Mouse (Mus musculus) intestine, embryonic 16.5 days (tissue): ENCODE data around the gene Slc25a51. TPM values are rescaled to one million over a fixed set of nuclear protein-coding genes. Genes with fewer than 3 reads are reported as not detected.
"Not testable (repeated sequence)": the region's sequence is repeated elsewhere in the genome, so short reads cannot be mapped to it uniquely, and the experiment has no call there.

Experiments used
- ATAC-seq: fragments of 200-750 bp; cut with Nextera tagmentation; 2 replicates; pipeline ENCODE4 v1.8.0; 2017; ENCODE audit warnings: moderate TSS enrichment, moderate library complexity
- H3K27ac ChIP-seq: fragments of 300-500 bp; sonication (generic); 2 replicates; pipeline ENCODE4 v1.5.1; 2014; ENCODE audit warnings: mild to moderate bottlenecking, low read length
- H3K27me3 ChIP-seq: fragments of 300-500 bp; sonication (generic); replicated peaks from 2 replicates; pipeline ENCODE4 v1.6.1; 2014; ENCODE audit warnings: low read length, control low read depth, mixed read lengths; ENCODE audit not compliant: control insufficient read depth, insufficient read depth
- H3K36me3 ChIP-seq: fragments of 300-500 bp; sonication (generic); 2 replicates; pipeline ENCODE4 v1.6.1; 2014; ENCODE audit warnings: low read length, control low read depth; ENCODE audit not compliant: control insufficient read depth, insufficient read depth
- H3K4me1 ChIP-seq: fragments of 300-500 bp; sonication (generic); 2 replicates; pipeline ENCODE4 v1.6.1; 2014; ENCODE audit warnings: low read length, control low read depth, mixed read lengths; ENCODE audit not compliant: control insufficient read depth, insufficient read depth
- H3K4me2 ChIP-seq: fragments of 300-500 bp; sonication (generic); 2 replicates; pipeline ENCODE4 v1.6.1; 2014; ENCODE audit warnings: low read depth, low read length, control low read depth
- H3K4me3 ChIP-seq: fragments of 300-500 bp; sonication (generic); 2 replicates; pipeline ENCODE4 v1.5.1; 2014; ENCODE audit warnings: mild to moderate bottlenecking, low read length
- H3K9ac ChIP-seq: fragments of 300-500 bp; sonication (generic); 2 replicates; pipeline ENCODE4 v1.6.1; 2014; ENCODE audit warnings: low read depth, low read length
- H3K9me3 ChIP-seq: fragments of 300-500 bp; sonication (generic); 2 replicates; pipeline ENCODE4 v1.6.1; 2016; ENCODE audit warnings: low read length, control low read depth; ENCODE audit not compliant: control insufficient read depth
- WGBS: fragments of 180-500 bp; shearing (Covaris S2); extraction: QIAGEN DNeasy Blood & Tissue Kit; methylation state at CpG from one replicate; pipeline ENCODE4 v1.1.7; 2014; 5-methylcytosine and 5-hydroxymethylcytosine counted together
- polyA plus RNA-seq: library from polyadenylated mRNA; unstranded; fragments of >200 nt; fragmentation: Nextera tagmentation; extraction: Ambion mirVana; gene quantifications from 2 replicates; pipeline ENCODE4 v1.2.1, GENCODE M21; 2015

The Slc25a51 gene
- polyA plus RNA-seq, 1 experiment from 2014 or later, result 55.5 TPM

DNA sequence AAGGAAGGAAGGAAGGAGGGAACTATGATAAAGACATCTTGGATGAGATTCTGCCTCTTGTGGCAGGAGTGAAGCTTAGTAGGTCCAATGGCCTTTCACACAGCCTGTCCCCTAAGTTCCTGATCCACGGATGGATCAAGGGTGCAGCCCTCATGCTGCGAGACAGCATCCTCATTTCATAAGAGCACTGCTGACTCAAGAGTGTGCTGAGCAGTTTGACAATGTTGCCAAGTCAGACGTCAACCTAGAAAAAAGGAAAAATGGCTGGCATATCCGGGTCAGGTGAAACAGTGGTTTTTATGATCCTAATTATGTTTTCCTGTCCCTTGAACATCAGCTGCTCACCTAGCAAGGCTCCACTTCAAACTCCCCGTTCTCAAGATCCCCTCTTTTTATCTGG, 14.9 kb downstream of the Slc25a51 start:
- Histone ChIP-seq H3K36me3 (0 out of 2 replicates have a peak, but pooled peaks cover 4% of the 10 kb centered on the region), H3K9me3 (no peaks in the 10 kb centered on the region), H3K27ac (no peak overlapping the region), H3K4me3 (no peak overlapping the region), H3K4me1 (no peaks in the 10 kb centered on the region), H3K27me3 (no peaks in the 10 kb centered on the region), H3K9ac (no peak overlapping the region), H3K4me2 (no peak overlapping the region)
- ATAC-seq, result no peak
- WGBS, result 81% methylated on average over 5 of the region's 5 CpGs

DNA sequence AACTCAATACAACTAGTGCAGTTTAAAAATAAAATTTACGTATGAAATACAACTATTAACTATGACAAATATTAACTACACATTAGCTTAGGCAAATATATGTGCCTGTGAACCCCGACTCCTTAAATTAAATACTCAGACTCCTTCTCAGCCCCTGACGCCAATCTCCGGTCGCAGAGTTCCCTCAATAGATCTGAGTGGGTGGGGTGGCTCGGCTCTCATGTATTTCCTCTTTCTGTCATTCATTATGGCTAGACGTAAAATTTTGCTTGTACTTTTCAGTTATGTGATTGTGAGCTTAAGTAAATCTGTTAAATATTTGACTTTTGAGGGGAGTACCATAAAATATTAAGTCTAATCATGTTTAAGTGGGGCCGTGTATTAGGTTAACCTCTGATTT, 15.6 kb downstream of the Slc25a51 start:
- no peak for ATAC-seq
- Histone ChIP-seq H3K9ac (no peak overlapping the region), H3K9me3 (no peaks in the 10 kb centered on the region), H3K4me3 (no peak overlapping the region), H3K27me3 (no peaks in the 10 kb centered on the region), H3K4me2 (no peak overlapping the region), H3K36me3 (0 out of 2 replicates have a peak, but pooled peaks cover 3% of the 10 kb centered on the region), H3K4me1 (no peaks in the 10 kb centered on the region), H3K27ac (no peak overlapping the region)
- 71% methylated on average over 8 of the region's 8 CpGs for WGBS

DNA sequence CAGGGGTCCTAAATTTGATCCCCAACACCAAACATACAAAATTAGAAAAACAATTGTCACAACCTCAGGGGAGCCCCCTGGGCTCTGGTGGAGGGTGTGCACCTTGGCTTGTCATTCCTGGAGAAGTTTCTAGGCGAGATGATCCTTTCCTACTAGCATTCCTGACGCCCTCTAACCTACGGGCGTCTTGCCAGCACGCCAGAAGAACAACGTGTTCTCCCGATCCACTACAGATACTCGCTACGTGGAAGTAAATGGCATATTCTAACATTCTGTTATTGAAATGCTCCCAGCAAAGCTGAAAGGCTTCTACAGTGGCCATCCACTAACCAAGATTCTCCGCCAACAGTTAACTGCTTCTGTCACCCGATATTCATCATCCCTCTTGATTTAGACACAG, 16.0 kb downstream of the Slc25a51 start:
- Histone ChIP-seq H3K4me3 (no peak overlapping the region), H3K27me3 (no peaks in the 10 kb centered on the region), H3K9me3 (no peaks in the 10 kb centered on the region), H3K4me1 (no peaks in the 10 kb centered on the region), H3K36me3 (0 out of 2 replicates have a peak, but pooled peaks cover 2% of the 10 kb centered on the region), H3K9ac (no peak overlapping the region), H3K27ac (no peak overlapping the region), H3K4me2 (no peak overlapping the region)
- WGBS, result 72% methylated on average over 11 of the region's 11 CpGs
- ATAC-seq, result no peak

DNA sequence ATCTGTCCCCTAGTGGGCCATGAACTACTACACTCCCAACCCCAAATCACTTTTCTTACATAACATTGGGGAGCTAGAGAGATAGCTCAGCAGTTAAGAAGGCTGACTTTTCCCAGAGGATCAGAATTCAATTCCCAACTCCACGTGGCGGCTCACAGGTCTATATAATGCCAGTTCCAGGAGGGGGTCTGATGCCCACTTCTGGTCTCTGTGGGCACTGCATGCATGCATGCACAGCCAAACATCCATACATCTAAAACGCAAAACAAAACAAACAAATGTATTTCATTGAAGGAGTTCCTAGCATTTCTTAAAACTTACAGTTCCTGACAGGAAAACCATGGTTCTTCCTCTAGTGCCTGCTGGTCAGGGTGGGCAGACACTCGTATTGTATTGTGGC, 16.5 kb downstream of the Slc25a51 start:
- Histone ChIP-seq H3K27me3 (no peaks in the 10 kb centered on the region), H3K4me3 (no peak overlapping the region), H3K27ac (no peak overlapping the region), H3K9me3 (no peaks in the 10 kb centered on the region), H3K36me3 (0 out of 2 replicates have a peak, but pooled peaks cover 2% of the 10 kb centered on the region), H3K4me1 (no peaks in the 10 kb centered on the region), H3K9ac (no peak overlapping the region), H3K4me2 (no peak overlapping the region)
- ATAC-seq, result no peak
- 67% methylated on average over 4 of the region's 4 CpGs for WGBS

DNA sequence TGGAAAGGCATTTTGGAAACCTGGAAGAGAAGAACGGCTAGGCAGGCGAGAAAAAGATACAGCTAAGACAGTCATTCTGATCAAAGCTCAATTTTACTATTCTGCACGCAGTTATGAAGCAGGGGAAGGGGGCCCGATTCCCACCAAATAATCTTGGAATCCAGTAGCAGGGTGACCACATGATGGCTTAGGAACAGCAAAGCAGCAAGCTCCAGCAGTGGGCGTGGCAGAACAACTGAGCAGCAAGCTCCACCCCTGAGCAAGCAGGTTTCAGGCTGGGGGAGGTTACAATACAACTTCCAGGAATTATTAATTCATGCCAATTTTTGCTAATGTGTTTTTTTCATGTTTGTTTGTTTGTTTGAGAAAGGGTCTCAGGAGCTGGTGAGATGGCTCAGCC, 21.3 kb downstream of the Slc25a51 start:
- not testable (repeated sequence) for H3K27ac ChIP-seq, H3K4me3 ChIP-seq, H3K4me2 ChIP-seq, H3K4me1 ChIP-seq, ATAC-seq, H3K27me3 ChIP-seq, H3K9me3 ChIP-seq, H3K36me3 ChIP-seq, H3K9ac ChIP-seq
- 95% methylated on average over 5 of the region's 5 CpGs for WGBS

DNA sequence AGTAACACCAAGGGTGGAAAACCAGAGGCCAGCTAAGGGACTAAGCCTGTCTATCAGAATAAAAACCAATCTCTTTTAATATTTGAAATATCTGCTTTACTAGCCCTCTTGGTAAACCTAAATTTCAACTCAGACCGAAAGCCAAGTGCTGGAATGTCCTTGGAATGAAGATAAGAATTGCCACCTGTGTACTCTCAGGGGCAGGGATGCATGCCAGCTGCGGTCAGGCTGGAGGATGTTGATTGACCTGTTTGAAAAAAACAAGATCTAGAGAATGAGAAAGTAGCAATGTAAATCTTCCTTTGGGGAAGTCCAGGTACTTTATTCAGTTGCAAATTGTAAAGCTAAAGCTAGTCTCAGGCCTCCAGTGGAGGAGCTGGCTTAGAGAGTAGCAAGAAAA, 26.4 kb downstream of the Slc25a51 start:
- H3K9ac ChIP-seq, ATAC-seq: not testable (repeated sequence)
- WGBS, result 52% methylated on average over 2 of the region's 2 CpGs

DNA sequence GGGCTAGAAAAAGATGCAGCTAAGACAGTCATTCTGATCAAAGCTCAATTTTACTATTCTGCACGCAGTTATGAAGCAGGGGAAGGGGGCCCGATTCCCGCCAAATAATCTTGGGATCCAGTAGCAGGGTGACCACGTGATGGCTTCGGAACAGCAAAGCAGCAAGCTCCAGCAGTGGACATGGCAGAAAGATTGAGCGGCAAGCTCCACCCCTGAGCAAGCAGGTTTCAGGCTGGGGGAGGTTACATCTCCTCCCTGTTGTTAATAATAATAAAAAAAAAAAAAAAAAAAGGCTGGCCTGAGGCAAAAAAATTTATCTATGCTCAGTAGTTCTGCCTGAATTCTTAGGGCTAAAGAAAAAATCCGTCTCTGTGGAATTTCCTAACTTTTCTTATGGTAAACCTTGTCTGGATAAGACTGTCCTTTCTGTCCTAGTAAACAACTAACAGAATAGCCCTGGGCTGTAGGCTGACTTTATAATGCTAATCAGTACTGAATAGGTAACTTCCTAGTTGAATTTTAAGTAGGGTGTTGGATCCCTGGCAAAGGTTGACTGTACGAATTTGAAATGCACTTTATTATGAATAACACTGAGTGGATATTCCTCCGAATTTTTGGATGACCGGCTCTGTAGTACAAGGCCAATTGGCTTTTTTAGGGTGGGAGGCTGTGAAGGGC, 27.5 kb downstream of the Slc25a51 start:
- 88% methylated on average over 10 of the region's 10 CpGs for WGBS
- not testable (repeated sequence) for H3K36me3 ChIP-seq, H3K9me3 ChIP-seq, H3K4me1 ChIP-seq, H3K27ac ChIP-seq, H3K9ac ChIP-seq, H3K27me3 ChIP-seq, H3K4me3 ChIP-seq, H3K4me2 ChIP-seq, ATAC-seq

More for the DNA sequence above, 26.4 kb downstream of the Slc25a51 start:
- H3K4me1 ChIP-seq, H3K4me3 ChIP-seq, H3K9me3 ChIP-seq, H3K27ac ChIP-seq, H3K36me3 ChIP-seq, H3K4me2 ChIP-seq, H3K27me3 ChIP-seq: not testable (repeated sequence)

DNA sequence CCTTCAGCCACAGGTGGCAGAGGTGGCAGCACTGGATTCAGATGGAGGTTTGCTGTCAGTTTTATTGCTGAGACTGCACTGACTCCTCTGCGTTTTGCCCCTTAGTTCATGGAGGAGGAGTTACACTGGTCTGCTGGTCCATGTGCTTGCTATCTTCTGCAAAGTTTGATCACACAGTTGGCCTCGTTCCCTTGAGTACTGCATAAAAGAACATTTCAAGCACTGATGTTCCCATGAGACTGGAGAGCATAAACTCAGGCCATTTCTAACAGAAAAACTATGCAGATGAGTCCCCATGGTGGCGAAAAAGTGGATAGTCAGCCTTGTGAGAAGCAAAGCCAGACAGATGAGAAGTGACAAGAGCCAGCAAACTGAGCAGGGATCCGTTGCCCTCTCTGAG, 32.0 kb downstream of the Slc25a51 start:
- no peaks in the 10 kb centered on the region for H3K27me3 ChIP-seq
- H3K27ac ChIP-seq, result no peak overlapping the region
- H3K4me3 ChIP-seq, result no peak overlapping the region
- H3K9me3 ChIP-seq, result no peaks in the 10 kb centered on the region
- peaks cover 16% of the 10 kb centered on the region for H3K36me3 ChIP-seq
- H3K9ac ChIP-seq, result no peak overlapping the region
- ATAC-seq, result no peak
- no peaks in the 10 kb centered on the region for H3K4me1 ChIP-seq
- H3K4me2 ChIP-seq, result no peak overlapping the region
- 80% methylated on average over 4 of the region's 4 CpGs for WGBS

DNA sequence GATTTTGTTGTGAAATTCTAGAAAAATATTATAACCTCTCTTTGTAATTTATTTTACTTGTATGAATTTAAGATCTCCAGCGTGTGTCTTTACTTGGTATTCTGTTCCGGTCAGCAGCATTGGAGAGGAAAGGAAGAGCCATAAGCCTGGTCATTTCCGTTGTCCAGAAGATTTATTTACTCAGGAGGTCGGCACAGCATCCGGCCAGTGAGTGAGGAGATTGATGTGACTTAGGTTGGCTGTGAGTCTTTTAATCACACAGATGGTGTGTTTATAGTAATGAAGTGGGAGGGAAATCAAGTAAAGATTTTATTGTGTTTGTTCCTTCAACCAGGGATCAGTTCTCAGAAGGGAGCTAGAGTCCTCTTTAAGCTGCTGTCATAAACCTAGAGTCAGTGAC, 33.7 kb downstream of the Slc25a51 start:
- Histone ChIP-seq H3K9me3 (no peaks in the 10 kb centered on the region), H3K4me3 (no peak overlapping the region), H3K27ac (no peak overlapping the region), H3K27me3 (no peaks in the 10 kb centered on the region), H3K9ac (no peak overlapping the region), H3K36me3 (peaks cover 23% of the 10 kb centered on the region), H3K4me1 (no peaks in the 10 kb centered on the region), H3K4me2 (no peak overlapping the region)
- no peak for ATAC-seq
- WGBS, result 64% methylated on average over 5 of the region's 5 CpGs

DNA sequence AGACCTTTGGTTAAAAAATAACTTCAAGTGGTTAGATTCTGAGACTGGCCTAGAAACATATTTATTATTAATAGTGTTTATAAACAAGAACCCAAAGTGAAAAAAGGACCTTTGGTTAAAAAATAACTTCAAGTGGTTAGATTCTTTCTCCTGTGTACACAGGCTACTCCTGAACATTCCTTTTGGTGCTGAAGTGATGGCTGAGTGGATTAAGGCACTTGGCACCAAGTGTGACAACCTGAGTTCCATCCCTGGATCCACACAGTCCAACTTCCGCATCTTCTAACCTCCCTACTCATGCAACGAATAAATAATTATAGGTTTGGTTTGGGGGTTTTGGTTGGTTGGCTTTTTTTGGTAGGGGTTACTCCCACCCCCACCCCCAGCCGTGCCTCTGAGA, 37.3 kb downstream of the Slc25a51 start:
- no peak overlapping the region for H3K9ac ChIP-seq
- H3K4me3 ChIP-seq, result no peak overlapping the region
- H3K27ac ChIP-seq, result no peak overlapping the region
- 81% methylated on average over 3 of the region's 3 CpGs for WGBS
- H3K4me1 ChIP-seq, result no peaks in the 10 kb centered on the region
- no peak for ATAC-seq
- H3K27me3 ChIP-seq, result no peaks in the 10 kb centered on the region
- H3K36me3 ChIP-seq, result peaks cover 17% of the 10 kb centered on the region
- no peak overlapping the region for H3K4me2 ChIP-seq
- H3K9me3 ChIP-seq, result no peaks in the 10 kb centered on the region
